Mouse (Mus musculus) embryo, embryonic 11.5 days (tissue): ENCODE results near the gene Sytl2.

Experiments
- DNase-seq: peaks from one replicate; pipeline ENCODE4 v3.0.0-alpha.2; 2012; ENCODE audit warnings: low read depth, low spot score

Sytl2 gene

DNA sequence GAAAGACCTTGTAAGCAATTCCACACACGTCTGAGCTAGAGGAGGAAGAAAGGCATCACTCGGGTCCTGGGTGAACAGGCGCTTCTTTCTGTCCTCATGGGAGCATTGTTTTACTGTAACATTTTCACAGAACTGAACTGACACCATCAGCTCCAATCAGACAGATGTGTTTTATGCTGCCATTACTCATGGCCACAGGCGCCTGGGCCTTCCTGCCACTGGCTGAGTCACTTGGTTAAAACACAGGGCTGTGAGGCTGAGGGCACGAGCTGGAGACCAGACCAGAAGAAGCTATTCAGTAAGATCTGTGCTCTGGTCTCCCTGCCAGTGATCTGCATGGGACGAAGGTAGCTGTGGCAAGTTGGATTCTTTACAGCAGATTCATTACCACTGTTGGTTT lies 6.0 kb downstream of the Sytl2 start:
- DNase-seq: no peak

DNA sequence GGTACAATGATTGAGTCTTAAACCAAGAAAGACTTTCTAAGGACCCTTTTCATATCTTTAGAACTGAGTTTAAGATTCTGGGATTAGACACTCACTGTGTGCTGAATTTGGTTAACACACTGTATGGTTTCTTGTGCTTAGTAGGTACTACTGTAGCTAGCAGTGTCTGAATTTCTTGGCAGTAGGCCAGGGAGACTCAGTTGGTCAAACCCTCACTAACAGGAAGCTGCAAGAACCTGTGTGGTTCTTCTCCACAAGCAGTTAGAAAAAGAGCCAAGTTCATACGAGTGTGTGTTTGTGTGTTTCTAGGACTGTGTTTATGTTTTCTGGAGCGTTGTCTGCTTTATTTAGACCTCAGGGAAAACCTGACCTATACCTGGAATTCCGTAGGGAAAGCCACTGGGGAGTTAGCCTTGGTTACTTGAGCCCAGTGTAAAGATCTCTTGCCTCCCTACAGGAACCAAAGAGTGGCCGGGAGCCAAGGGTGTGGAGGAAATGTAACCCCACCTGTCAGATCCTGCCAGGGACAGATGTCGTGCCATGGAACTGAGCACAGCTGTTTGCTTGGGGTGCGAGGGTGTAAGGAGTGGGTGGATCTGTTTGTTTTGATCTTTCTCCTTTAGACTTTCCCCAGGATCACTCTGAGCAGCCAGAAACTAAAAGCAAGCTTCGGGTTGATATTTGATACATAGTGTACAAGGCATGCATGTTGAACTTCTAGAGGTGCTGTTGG lies 10.3 kb downstream of the Sytl2 start:
- DNase-seq: no peak

DNA sequence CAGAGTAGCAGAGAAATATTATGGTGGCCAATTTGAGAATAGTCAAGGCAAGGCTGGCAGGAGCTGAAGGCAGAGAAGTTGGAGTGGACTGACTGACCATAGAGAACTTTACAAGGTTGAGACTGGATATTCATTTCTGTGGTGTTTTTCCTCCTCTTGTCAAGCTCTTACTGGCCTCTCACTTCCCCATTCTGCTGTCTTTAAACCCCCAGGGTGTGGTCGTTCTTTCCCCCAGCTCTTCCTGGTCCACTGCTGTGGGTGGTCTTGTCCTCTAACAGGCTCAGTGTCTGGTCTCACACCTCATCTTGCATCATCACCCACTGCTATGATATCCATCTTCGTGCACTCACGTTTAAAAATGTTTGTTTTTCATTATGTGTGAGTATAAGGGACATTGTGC lies 11.4 kb downstream of the Sytl2 start:
- no peak for DNase-seq

DNA sequence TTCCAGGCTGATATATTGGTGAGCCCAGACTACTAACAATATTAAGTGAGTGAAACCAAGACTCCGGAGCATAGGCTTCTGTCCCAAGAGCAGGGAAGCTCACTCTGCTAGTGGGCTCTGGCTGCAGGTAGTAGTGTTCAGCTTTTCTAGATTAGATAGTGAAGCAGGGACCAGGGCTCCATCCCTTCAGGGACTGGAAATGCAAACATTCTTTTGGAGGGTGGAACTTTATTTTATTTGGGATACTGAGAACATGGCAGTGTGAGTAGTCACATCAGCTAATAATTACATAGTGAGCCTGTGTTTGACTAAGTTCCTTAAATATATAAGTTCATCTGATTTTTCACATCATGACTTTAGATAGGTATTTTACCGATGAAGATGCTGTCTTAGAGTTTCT lies 14.8 kb downstream of the Sytl2 start:
- DNase-seq: no peak

DNA sequence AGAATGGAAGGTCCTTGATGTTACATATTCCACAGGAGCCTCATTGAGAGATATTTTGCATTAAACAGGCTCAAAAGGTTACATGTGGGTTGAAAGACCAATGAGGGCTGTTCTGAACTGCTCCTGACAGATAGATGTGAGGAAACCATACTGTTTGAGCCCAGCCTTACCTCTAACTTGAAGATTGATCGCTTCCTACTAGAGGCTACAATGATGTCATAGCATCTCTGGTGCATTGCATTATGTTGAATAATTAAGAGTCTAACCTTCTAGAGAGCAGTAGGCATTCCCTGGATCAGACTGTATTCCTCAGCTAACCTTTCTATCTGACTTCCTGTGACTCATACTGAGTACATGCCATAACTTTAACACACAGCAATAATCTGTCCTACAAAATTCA lies 17.4 kb downstream of the Sytl2 start:
- DNase-seq: no peak

DNA sequence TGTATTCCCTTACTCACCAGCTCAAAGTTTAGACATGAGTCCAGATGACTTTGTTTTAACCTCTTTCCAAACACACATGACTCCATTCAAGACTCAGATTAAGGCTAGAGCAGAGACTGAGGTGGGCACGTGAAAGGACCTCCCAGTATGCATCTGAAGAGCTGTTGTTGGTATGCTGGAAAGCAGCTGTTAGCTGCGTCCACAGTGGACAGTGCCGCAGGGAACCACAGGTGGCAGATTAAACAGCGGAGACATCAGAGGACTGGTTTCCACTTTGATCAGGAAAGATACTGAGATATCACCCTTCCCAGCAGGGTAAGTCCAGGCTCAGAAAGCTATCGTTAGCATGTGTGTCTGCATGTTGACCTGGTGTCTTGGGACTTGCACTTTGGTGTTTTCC lies 18.1 kb downstream of the Sytl2 start:
- DNase-seq: no peak

DNA sequence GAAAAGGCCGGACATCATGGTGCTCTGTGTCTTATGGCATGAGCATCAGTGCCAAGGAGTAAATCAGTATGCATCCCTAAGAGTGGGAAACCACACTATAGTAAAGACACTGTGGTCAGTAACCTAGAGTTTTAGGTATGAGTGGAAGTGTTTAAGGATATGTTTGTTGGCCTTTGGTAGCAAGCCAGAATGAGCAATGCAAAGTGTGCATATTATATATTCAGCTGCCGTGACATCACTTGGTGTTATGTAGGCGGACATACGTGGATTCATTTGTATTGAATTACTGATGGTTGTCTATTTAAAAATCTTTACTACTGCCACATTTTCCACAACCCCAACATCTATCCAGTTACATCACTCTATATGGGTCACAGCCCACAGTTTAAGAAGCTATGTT lies 23.1 kb downstream of the Sytl2 start:
- no peak for DNase-seq

DNA sequence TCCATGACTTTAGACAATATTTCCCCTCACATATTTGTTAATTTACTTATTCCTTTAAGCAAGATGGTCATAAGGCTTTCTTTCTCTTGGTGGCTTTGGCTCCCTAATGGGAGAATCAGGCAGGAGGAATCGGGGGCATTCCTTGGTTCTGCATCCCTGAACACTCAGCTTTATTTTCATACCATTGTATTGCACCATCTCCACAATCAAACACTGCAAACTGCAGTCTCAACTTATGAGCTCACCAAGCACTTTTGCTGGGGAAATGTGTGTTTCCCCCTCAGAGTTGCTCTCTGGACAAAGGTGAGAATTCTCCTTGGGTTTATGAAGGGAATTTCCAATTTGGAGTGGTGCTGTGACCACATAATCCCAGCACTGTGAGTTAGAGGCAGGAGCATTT lies 28.1 kb downstream of the Sytl2 start:
- DNase-seq: no peak

DNA sequence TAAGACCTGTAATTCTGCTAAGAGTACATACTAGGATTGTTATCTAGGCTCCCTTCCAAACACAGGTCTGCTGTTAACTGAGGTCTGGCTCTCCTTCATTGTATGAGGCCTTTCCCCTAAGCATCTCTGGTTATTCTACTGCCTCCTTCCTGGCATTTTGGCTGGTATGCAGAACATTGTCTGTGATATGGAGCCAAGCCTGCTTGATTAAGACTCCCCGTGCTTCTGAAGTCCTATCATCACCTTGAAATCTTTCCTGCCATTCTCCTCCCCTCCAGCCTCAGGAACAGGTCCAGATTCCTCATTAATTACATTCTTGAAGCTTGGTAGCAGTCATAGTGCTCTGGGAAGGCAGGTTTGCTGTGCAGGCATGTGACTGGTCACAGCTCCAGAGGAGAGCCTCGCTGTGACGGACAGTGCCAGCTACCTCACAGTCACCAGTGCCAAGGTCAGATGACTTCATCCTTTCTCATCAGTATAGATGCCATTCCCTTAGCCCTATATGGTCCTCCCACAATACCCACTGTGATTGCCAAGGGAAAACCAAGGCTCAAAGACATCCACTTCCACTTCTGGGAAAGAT lies 30.5 kb downstream of the Sytl2 start:
- DNase-seq: no peak

DNA sequence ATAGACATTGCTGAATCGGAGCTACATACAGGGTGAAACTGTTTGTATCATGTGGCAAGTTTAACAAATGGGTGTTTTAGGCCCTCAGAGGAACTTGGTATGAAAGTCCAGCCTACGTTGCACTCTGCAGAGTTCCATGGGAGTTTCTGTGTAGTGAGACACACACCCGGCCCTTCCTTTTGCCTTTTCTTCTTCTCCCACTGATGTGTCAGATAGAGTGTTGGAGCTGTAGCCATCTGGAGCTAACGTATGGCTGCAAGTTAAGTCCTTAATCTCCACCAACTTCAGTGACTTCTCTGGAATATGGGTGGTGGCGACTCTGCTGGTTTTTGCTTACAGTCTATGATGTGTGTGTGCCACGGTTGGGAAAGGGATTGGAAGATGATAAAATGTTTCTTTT lies 32.3 kb downstream of the Sytl2 start:
- DNase-seq: no peak

DNA sequence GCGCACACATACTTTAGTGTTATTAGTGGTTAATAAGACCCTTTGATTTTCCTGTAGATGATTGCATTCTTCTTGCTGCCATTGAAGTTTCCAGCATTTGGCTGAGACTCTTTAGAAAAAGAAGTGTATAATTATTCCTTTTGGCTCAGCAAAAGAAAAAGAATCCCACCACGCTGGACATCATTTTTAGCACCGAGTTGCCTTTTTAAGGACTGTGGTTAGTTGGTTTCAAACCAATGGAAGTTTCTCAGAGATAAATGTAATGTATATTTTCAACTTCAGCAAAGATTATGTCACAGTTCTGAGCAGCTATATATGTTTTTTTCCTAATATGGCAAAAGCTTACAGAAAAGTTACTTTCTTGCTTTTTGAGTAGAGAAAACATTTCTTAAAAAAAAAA lies 32.8 kb downstream of the Sytl2 start:
- no peak for DNase-seq

DNA sequence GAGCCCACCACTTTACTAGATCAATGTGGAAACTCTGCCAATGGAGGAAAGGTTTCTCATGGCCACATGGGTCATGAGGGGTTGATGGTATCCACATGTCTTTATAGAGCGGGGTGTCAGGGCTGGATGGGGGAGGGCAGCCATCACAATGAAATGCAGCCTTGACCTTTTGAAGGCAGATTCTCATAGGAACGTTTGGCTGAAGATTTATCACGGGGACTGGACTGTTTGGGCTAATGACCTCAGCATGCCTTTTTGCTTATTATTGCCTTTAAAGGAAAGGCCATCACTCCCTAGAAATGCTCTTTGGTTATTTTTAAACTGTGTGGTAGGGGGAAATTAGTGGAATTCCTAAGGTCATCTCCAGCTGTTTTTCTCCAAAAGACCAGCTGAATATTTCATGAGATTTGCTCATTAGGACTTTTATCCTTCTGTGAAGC lies 33.7 kb downstream of the Sytl2 start:
- no peak for DNase-seq

DNA sequence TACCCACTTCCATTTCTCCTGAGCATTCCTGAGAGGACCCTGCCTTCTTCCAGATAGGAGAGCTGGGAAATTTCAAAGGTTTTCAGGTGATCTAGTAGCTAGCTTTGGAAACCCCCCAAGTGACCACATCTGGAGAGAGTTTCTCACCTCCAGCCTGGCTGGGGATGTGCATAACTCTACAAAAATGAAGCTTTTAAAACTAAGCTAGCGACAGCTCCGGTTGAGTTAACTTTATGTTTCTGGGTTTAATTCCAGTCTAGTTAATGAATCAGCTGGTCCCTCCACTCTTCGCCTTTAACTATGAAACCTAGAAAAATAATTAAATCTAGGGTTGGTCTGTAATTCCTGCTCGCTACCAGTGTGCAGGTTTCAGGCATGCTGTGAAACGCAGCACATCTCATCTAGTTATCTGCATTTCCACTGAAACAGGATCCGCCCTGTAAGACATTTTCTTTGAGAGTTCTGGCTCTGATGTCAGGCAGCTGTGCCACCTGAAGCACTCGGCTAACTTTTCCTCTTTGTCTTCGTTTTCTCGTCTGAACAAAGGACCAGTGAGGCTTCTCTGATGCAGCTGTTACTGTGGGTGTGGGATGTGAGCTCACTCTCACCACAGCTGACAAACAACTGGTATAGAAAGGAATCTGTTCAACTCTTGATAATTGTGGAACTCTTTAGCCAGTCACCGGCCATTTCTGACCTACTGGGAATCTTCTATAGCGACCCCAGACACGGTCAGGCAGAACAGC lies 39.3 kb downstream of the Sytl2 start:
- DNase-seq: no peak

DNA sequence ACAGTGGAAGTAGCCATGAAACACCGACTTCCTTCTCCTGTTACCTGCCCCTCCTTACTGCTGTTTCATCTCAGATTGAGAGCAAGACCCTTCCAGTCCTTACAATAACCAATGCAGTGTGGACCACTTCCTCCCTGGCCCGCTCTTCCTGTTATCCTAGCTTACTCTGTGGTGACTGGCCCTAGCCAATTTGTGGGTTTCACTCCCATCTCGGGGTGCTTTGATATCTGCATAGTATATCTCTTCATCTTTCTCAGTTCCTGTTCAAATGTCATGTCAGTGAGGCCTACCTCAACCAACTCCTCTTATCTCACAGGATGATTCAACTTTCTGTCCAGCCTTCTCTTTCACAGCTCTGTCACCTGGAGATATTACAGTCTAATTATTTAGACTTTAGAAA lies 42.9 kb downstream of the Sytl2 start:
- no peak for DNase-seq

DNA sequence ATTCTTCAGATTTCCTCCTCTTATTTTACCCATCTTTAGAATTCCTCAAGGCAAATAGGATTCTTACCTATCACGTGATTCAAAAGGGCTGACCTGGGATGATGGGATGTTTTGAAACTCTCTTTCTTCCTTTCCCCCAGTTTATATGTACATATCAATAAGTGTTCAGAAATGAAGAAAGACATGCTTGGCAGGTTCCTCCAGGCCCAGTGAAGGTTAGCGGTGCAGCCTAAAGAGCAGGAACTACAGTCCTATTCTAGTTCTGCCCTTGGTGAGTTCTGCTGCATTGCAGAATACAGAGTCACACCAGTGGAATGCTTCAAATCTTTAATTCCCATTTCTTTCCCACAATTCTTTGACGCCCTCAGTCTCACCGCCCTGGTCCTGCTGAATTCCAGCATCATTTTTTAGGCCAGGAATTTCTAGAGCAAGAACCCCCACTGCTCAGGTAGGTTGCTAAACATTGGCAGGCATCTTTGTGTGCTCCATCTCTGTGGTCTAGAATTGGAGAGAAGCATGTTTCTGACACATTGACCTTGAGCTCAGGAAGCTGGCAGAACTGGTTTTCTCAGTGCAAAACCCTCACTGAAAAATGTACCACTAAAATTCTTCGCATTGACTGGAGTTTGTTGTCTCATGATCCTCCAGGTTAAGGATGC lies 45.9 kb downstream of the Sytl2 start:
- DNase-seq: no peak

DNA sequence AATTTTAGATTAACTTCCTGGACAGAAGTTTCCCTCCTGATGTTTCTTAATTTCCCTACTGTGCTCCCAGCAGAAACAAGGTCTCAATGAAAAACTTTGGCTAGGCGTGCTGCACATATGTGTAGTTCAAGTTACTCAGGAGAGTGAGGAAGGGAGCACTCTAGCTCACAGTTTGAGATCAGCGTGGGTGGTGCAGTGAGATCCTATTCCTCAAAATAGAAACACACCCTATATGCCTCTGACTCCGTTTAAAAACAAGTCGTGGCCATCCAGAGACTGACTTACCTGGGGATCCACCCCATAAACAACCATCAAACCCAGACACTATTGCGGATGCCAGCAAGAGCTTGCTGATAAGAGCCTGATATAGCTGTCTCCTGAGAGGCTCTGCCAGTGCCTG lies 47.0 kb downstream of the Sytl2 start:
- DNase-seq: no peak

DNA sequence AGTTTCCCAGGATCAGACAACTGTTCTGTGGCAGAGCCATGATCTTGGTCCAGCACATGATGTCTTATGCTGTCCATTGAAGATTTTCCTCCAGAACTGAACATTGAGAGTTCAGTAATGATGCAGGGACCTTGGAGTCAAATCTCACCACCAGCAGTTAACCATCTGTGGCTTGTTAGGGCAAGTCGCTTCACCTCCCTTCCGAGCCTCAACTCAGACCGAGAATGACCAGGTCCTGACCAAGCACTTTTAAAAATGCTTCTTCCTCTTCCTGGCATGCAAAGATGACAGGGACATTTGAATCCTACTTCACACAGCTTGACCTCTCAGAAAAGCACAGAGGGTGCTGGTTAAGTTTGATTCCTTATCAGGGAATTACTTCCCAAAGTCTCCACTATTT lies 50.1 kb downstream of the Sytl2 start:
- DNase-seq: no peak

DNA sequence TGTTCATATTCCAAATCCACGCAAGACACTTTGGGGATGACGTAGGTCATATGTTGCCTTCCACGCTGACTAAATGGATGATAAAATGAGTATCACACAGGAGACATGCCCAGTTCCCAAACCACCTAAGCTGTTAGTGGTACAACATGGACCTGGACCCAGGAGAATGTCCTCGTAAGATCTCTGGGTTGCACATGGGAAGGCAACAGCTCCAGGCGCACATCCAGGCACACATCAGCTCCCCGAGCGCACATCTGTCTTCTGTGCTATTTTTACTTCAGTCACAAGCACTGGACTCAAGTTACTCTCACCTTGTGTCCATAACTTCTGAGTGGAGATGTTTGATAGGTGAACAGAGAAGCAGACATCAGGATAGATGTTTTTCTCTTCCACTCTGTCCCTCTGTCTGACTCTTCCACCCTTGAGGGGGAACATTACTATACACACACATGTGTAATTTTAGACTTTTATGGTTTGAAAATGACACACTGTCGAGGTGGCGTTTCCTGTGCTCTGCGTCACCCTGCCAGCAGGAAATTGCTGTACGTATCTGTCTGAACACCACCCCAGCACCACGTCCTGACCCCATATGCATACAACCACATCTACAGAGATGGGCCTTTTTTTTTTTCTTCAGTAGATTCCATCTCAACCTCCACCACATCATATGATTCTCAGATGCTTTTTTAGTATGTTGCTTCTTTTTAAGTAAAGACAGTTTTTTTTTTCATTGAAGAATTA lies 51.6 kb downstream of the Sytl2 start:
- no peak for DNase-seq

DNA sequence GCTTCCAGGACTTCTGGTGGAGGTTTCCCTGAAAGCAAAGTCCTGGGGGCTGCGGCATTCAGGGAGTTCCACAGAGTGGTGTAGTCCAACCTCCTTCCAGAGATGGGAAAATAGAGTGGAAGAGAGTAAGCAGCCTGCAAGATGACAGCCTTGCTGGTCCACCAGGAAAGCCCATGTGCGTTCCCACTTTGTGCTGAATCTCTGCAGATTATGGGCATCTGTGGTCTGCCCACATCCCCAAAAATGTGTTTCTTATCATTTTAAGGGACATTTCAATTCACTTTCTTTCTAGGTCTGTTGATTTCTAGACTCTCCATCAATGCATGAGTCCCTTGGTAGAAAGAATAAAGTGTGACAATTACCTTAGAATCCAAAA lies 52.2 kb downstream of the Sytl2 start:
- no peak for DNase-seq

DNA sequence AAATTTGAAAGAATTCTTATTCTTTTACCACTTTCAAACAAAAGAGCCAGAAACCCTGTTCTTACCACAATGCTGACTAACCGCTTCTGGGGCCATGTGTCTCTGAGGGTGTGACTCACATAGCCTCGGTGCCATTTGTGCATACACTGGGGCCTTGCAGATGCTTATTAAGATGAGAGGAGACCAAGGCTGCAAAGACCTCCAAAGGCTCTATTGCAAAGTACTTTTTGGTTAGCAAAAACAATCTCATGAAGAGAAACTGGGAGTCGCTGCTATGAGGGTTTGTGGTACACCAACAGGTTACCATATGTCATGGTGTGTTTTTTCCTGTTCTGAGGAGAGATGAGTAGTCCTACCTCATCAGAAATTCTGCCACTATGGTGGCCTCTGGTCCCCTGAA lies 53.4 kb downstream of the Sytl2 start:
- no peak for DNase-seq

DNA sequence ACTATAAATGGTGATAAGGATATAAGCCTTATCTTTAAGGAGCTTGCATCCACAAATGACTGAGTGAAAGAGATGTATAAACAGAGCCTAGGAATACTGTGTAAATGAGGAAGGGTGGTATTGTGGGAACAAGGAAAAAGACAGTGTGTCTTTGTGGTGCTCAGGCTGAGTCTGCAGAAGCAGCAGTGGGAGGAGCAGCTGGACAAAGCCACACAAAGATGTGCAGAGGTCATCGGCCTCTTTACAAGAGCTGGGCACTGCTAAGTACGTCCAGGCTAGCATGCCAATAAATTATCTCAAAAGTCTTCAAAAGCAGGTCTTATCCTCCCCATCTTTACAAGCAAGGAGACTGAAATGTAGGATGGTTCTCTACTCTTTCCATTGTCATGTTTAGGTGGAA lies 53.9 kb downstream of the Sytl2 start:
- DNase-seq: no peak

DNA sequence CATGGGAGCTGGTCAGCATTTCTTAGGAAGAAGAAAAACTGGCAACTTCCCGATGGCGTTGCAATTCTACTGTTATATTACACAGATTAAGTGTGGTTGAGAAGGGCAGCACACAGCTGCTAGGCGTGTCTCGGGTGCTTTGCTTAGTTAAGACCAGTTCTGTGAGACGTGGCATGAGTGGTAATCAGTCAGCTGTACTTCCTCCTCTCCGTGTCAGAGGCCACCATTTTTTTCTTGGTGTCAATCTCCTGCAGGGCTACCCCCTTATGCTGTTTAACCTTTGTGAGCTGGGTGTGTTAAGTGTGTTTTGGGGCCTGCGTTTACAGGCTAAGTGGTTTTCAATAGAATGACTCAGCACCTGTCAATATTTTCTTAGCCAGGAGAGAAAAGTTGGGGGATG lies 60.7 kb downstream of the Sytl2 start:
- no peak for DNase-seq
